Mouse (Mus musculus) ES-Bruce4 (cell line): ENCODE measurements at regions not wholly inside any gene's neighbourhood (a gene's known extent, or its start where the extent isn't known, plus 50 kb on each side); places are given as distances from the start of the nearest gene placed in this dataset.

Experiments
- H3K27ac ChIP-seq: 2 replicates; pipeline ENCODE4 v1.5.1; 2012; ENCODE audit warnings: low read length, inconsistent platforms; ENCODE audit not compliant: insufficient read depth
- H3K27me3 ChIP-seq: 2 replicates; pipeline ENCODE4 v1.6.1; 2012; ENCODE audit warnings: mild to moderate bottlenecking, low read length, inconsistent platforms; ENCODE audit not compliant: control insufficient read depth, poor library complexity, insufficient read depth, severe bottlenecking
- H3K36me3 ChIP-seq: 2 replicates; pipeline ENCODE4 v1.6.1; 2012; ENCODE audit warnings: inconsistent platforms, mild to moderate bottlenecking, low read length, moderate library complexity; ENCODE audit not compliant: control insufficient read depth, poor library complexity, insufficient read depth, severe bottlenecking
- H3K4me1 ChIP-seq: one replicate; pipeline ENCODE4 v1.8.1; 2011; ENCODE audit warnings: low read length; ENCODE audit not compliant: control insufficient read depth, insufficient read depth
- H3K4me3 ChIP-seq: 2 replicates; pipeline ENCODE4 v1.5.1; 2011; ENCODE audit warnings: low read depth, mild to moderate bottlenecking, low read length
- H3K9ac ChIP-seq: 2 replicates; pipeline ENCODE4 v1.6.1; 2012; ENCODE audit warnings: low read depth, mild to moderate bottlenecking, inconsistent platforms; ENCODE audit not compliant: poor library complexity, severe bottlenecking
- H3K9me3 ChIP-seq: replicated peaks from 2 replicates; pipeline ENCODE4 v1.6.1; 2012; ENCODE audit warnings: mild to moderate bottlenecking, low read length, inconsistent platforms; ENCODE audit not compliant: control insufficient read depth, poor library complexity, insufficient read depth, severe bottlenecking
- CTCF ChIP-seq: IDR thresholded peaks from one replicate; pipeline ENCODE4 v1.8.1; 2011; ENCODE audit warnings: low read depth, low read length
- EP300 ChIP-seq: IDR thresholded peaks from 2 replicates; pipeline ENCODE4 v1.6.1; 2011; ENCODE audit warnings: low read depth, low read length; ENCODE audit not compliant: insufficient read depth
- POLR2A ChIP-seq: IDR thresholded peaks from one replicate; pipeline ENCODE4 v1.8.1; 2011; ENCODE audit warnings: low read length; ENCODE audit not compliant: insufficient read depth

DNA sequence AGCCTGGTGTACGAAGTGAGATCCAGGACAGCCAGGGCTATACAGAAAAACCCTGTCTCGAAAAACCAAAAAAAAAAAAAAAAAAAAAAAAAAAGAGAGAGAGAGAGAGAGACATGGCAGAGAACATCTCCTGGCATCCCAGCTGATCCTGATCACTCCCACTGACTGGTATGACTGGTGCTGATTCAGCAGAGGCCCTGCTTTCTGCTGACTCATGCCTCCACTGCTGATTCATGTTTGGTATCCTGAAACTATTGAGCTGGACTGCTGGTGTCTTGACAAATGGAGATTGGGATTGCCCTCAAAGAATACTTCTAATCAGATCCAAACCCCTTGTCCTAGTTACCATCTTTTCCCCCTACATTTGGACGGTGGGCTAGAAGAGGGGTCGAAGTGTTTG is 101.9 kb downstream of the Nhlrc3 start:
- Histone ChIP-seq H3K9ac (no peak overlapping the region), H3K27ac (no peak overlapping the region), H3K36me3 (no peaks in the 10 kb centered on the region), H3K27me3 (no peaks in the 10 kb centered on the region; the same call in 1 of the 2 replicates), H3K4me3 (no peak overlapping the region), H3K4me1 (no peaks in the 10 kb centered on the region), H3K9me3 (no peaks in the 10 kb centered on the region)
- TF ChIP-seq EP300 (no peak), CTCF (no peak), POLR2A (no peak)

DNA sequence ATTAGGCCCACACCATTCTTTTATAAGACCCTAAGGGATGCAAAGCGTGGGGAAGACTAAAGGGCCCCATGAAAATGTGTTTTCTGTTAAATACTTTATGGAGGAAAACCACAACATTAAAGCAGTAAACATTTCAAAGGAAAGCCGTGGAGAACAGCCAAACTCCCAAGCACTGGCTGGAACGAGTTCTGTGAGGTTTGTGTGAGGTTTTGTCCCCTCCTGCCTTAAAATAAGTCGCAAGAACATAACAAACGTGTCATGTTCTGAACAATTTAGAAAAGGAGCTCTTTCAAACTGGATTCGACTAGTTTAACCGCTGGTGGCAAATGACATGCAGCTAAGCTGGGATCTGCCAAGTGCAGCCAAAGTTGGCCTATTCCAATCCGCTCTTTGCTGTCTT is 109.4 kb downstream of the Nhlrc3 start:
- Histone ChIP-seq H3K36me3 (no peaks in the 10 kb centered on the region), H3K27me3 (no peaks in the 10 kb centered on the region), H3K9me3 (no peaks in the 10 kb centered on the region), H3K4me1 (no peaks in the 10 kb centered on the region), H3K9ac (no peak overlapping the region), H3K4me3 (no peak overlapping the region), H3K27ac (no peak overlapping the region)
- no peak for TF ChIP-seq EP300
- TF ChIP-seq POLR2A = no peak
- TF ChIP-seq CTCF = no peak

DNA sequence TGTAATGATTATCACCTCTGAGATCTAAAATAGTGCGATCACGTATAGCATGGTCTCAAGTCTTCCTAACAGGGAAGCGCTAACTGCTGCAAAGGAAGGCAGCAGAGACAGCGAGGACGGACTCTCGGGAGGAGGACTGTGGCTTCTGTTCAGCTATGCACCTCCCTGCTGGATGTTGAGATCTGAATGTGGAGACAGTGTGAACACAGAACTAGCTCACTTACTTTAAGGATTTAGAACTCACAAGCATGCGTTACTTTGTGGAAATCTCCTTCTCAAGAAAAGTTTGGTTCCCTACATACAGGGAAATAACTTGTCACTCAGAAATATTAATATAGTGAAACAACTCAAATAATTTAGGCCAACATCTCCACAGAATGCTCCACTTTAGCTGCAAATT is 109.8 kb downstream of the Nhlrc3 start:
- Histone ChIP-seq H3K9me3 (no peaks in the 10 kb centered on the region), H3K9ac (no peak overlapping the region), H3K4me3 (no peak overlapping the region), H3K36me3 (no peaks in the 10 kb centered on the region), H3K27ac (no peak overlapping the region), H3K27me3 (no peaks in the 10 kb centered on the region), H3K4me1 (no peaks in the 10 kb centered on the region)
- TF ChIP-seq EP300 (no peak), CTCF (no peak), POLR2A (no peak)

DNA sequence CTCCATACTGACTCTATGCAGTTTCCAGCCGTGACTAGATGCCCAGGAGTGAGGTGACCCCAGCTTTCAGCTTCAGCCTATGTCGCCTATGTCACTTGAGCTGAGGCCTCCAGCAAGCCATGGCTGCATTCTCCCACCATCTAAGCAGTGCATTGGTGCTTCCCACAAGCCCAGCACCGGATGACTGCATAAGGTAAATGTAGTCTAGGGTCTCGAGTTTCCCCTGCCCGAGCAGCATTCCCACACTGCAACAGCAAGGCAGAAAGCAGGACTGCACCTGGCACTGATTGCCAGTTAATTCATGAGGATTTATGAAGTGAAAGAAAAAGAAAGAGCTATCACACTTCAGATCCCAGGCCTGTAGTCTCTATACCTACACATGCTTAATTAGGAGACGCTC is 119.5 kb downstream of the Nhlrc3 start:
- Histone ChIP-seq H3K4me3 (no peak overlapping the region), H3K27ac (no peak overlapping the region), H3K36me3 (no peaks in the 10 kb centered on the region), H3K4me1 (no peaks in the 10 kb centered on the region), H3K9me3 (no peaks in the 10 kb centered on the region), H3K27me3 (no peaks in the 10 kb centered on the region), H3K9ac (no peak overlapping the region)
- TF ChIP-seq CTCF (no peak), POLR2A (no peak), EP300 (no peak)

- no peak overlapping the region for H3K4me3 ChIP-seq
- no peak overlapping the region for H3K27ac ChIP-seq
- TF ChIP-seq CTCF = no peak
- TF ChIP-seq POLR2A = no peak
- TF ChIP-seq EP300 = no peak
- H3K27me3 ChIP-seq = no peaks in the 10 kb centered on the region
- no peaks in the 10 kb centered on the region for H3K36me3 ChIP-seq
- no peaks in the 10 kb centered on the region for H3K4me1 ChIP-seq
- H3K9me3 ChIP-seq = no peaks in the 10 kb centered on the region
- no peak overlapping the region for H3K9ac ChIP-seq
Measured at GRCm38 (mm10) chr3:53341304-53342206, 121.6 kb downstream of the Nhlrc3 start.

DNA sequence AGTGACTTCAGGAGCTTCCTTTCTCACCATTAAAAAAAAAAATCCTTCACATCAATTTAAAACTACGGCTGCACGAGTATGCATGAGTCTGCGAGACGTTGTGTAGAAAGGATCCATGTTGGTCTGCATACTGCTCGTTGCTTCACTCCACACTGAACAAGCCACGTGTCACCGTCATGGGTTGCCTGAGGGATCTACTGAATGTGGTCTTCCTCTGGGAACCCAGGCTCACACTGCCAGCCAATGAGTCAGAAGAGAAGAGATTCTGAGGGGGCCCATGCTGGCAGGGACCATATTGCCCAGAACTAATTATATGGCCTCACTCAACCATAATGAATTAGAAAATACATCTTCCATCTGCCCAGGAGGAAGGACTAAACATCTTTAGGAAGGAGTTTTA is 124.6 kb downstream of the Nhlrc3 start:
- Histone ChIP-seq H3K27me3 (no peaks in the 10 kb centered on the region), H3K9me3 (no peaks in the 10 kb centered on the region), H3K27ac (no peak overlapping the region), H3K4me1 (no peaks in the 10 kb centered on the region), H3K9ac (no peak overlapping the region), H3K4me3 (no peak overlapping the region), H3K36me3 (no peaks in the 10 kb centered on the region)
- TF ChIP-seq EP300 = no peak
- no peak for TF ChIP-seq CTCF
- TF ChIP-seq POLR2A = no peak
